Mouse (Mus musculus): ENCODE results near the gene Rarres2. TPM values are rescaled to one million over a fixed set of nuclear protein-coding genes. Genes with fewer than 3 reads are reported as not detected.

Rarres2 gene
- 6.9 and 9.2 TPM in 2 replicates for polyA plus RNA-seq (2011; ENCODE audit: insufficient read depth, insufficient read length, low replicate concordance, missing spikeins)

GRCm38 (mm10) chr6:48572572-48573061 lies at the start of gene Rarres2:
Gene Rarres2 (minus strand): TSS chr6:48572789.
- TF ChIP-seq POLR2A (IDR thresholded peaks at IDR 0.05; ENCODE audit: borderline replicate concordance, control insufficient read depth, low read depth, low read length) (no peak), CTCF (IDR thresholded peaks at IDR 0.05; ENCODE audit: control insufficient read depth, insufficient read depth, low read length) (no peak)
- WGBS, result 70% methylated on average over 6 of the region's 6 CpGs
- no peaks in the 10 kb centered on the region for H3K4me1 ChIP-seq (ENCODE audit: control insufficient read depth, insufficient read depth, low read length)
- no peak within 1 kb of the TSS for H3K4me3 ChIP-seq (replicated peaks; ENCODE audit: control insufficient read depth, low read depth, low read length)
- H3K27ac ChIP-seq (ENCODE audit: control insufficient read depth, insufficient read depth, low read depth, low read length, poor library complexity), result no peak within 1 kb of the TSS

- WGBS, result 93% methylated on average over 30 of the region's 30 CpGs
- TF ChIP-seq CTCF (IDR thresholded peaks at IDR 0.05; ENCODE audit: control insufficient read depth, insufficient read depth, low read length), result no peak
- no peak for TF ChIP-seq POLR2A (IDR thresholded peaks at IDR 0.05; ENCODE audit: borderline replicate concordance, control insufficient read depth, low read depth, low read length)
- Histone ChIP-seq H3K4me3 (replicated peaks; ENCODE audit: control insufficient read depth, low read depth, low read length) (no peak overlapping the region), H3K4me1 (ENCODE audit: control insufficient read depth, insufficient read depth, low read length) (no peaks in the 10 kb centered on the region; the same call in 1 of the 2 replicates), H3K27ac (ENCODE audit: control insufficient read depth, insufficient read depth, low read depth, low read length, poor library complexity) (no peak overlapping the region; the same call in 1 of the 2 replicates)
These were observed 47.4 kb upstream of the Rarres2 start for GRCm38 (mm10) chr6:48620031-48620430.

GRCm38 (mm10) chr6:48614756-48615155 lies 42.2 kb upstream of the Rarres2 start:
- Histone ChIP-seq H3K27ac (ENCODE audit: control insufficient read depth, insufficient read depth, low read depth, low read length, poor library complexity) (no peak overlapping the region), H3K4me3 (replicated peaks; ENCODE audit: control insufficient read depth, low read depth, low read length) (no peak overlapping the region), H3K4me1 (ENCODE audit: control insufficient read depth, insufficient read depth, low read length) (no peaks in the 10 kb centered on the region)
- TF ChIP-seq CTCF (IDR thresholded peaks at IDR 0.05; ENCODE audit: control insufficient read depth, insufficient read depth, low read length), result no peak
- no peak for TF ChIP-seq POLR2A (IDR thresholded peaks at IDR 0.05; ENCODE audit: borderline replicate concordance, control insufficient read depth, low read depth, low read length)
- WGBS, result 84% methylated on average over 5 of the region's 5 CpGs

GRCm38 (mm10) chr6:48613464-48613863 lies 40.9 kb upstream of the Rarres2 start:
- no peak overlapping the region for H3K4me3 ChIP-seq (replicated peaks; ENCODE audit: control insufficient read depth, low read depth, low read length)
- H3K27ac ChIP-seq (ENCODE audit: control insufficient read depth, insufficient read depth, low read depth, low read length, poor library complexity), result no peak overlapping the region
- 80% methylated on average over 4 of the region's 4 CpGs for WGBS
- no peaks in the 10 kb centered on the region for H3K4me1 ChIP-seq (ENCODE audit: control insufficient read depth, insufficient read depth, low read length)
- TF ChIP-seq CTCF (IDR thresholded peaks at IDR 0.05; ENCODE audit: control insufficient read depth, insufficient read depth, low read length), result no peak
- no peak for TF ChIP-seq POLR2A (IDR thresholded peaks at IDR 0.05; ENCODE audit: borderline replicate concordance, control insufficient read depth, low read depth, low read length)

GRCm38 (mm10) chr6:48610657-48611056 lies 38.1 kb upstream of the Rarres2 start:
- Histone ChIP-seq H3K27ac (ENCODE audit: control insufficient read depth, insufficient read depth, low read depth, low read length, poor library complexity) (no peak overlapping the region), H3K4me1 (ENCODE audit: control insufficient read depth, insufficient read depth, low read length) (no peaks in the 10 kb centered on the region), H3K4me3 (replicated peaks; ENCODE audit: control insufficient read depth, low read depth, low read length) (no peak overlapping the region)
- 82% methylated on average over 3 of the region's 3 CpGs for WGBS
- no peak for TF ChIP-seq CTCF (IDR thresholded peaks at IDR 0.05; ENCODE audit: control insufficient read depth, insufficient read depth, low read length)
- no peak for TF ChIP-seq POLR2A (IDR thresholded peaks at IDR 0.05; ENCODE audit: borderline replicate concordance, control insufficient read depth, low read depth, low read length)

- H3K4me3 ChIP-seq (replicated peaks; ENCODE audit: control insufficient read depth, low read depth, low read length), result no peak overlapping the region
- WGBS, result 42% methylated on average over 7 of the region's 7 CpGs
- H3K4me1 ChIP-seq (ENCODE audit: control insufficient read depth, insufficient read depth, low read length), result no peaks in the 10 kb centered on the region
- TF ChIP-seq CTCF (IDR thresholded peaks at IDR 0.05; ENCODE audit: control insufficient read depth, insufficient read depth, low read length) (no peak), POLR2A (IDR thresholded peaks at IDR 0.05; ENCODE audit: borderline replicate concordance, control insufficient read depth, low read depth, low read length) (no peak)
- H3K27ac ChIP-seq (ENCODE audit: control insufficient read depth, insufficient read depth, low read depth, low read length, poor library complexity), result no peak overlapping the region
These were observed 36.9 kb upstream of the Rarres2 start for GRCm38 (mm10) chr6:48609512-48609911.

- 79% methylated on average over 2 of the region's 2 CpGs for WGBS
- Histone ChIP-seq H3K4me1 (ENCODE audit: control insufficient read depth, insufficient read depth, low read length) (no peaks in the 10 kb centered on the region), H3K4me3 (replicated peaks; ENCODE audit: control insufficient read depth, low read depth, low read length) (no peak overlapping the region), H3K27ac (ENCODE audit: control insufficient read depth, insufficient read depth, low read depth, low read length, poor library complexity) (no peak overlapping the region)
- TF ChIP-seq CTCF (IDR thresholded peaks at IDR 0.05; ENCODE audit: control insufficient read depth, insufficient read depth, low read length), result no peak
- TF ChIP-seq POLR2A (IDR thresholded peaks at IDR 0.05; ENCODE audit: borderline replicate concordance, control insufficient read depth, low read depth, low read length), result no peak
These were observed 35.5 kb upstream of the Rarres2 start for GRCm38 (mm10) chr6:48608124-48608523.

GRCm38 (mm10) chr6:48602080-48602741 lies 29.6 kb upstream of the Rarres2 start:
- Histone ChIP-seq H3K27ac (ENCODE audit: control insufficient read depth, insufficient read depth, low read depth, low read length, poor library complexity) (no peak overlapping the region), H3K4me1 (ENCODE audit: control insufficient read depth, insufficient read depth, low read length) (peaks cover 1% of the 10 kb centered on the region; the same call in 1 of the 2 replicates), H3K4me3 (replicated peaks; ENCODE audit: control insufficient read depth, low read depth, low read length) (peak overlapping the region; percentile 81)
- no peak for TF ChIP-seq CTCF (IDR thresholded peaks at IDR 0.05; ENCODE audit: control insufficient read depth, insufficient read depth, low read length)
- no peak for TF ChIP-seq POLR2A (IDR thresholded peaks at IDR 0.05; ENCODE audit: borderline replicate concordance, control insufficient read depth, low read depth, low read length)
- 1% methylated on average over 28 of the region's 28 CpGs for WGBS

Measured in bone marrow, adult 2 months (tissue).